Mouse (Mus musculus): Measurements from ENCODE around the gene A630095N17Rik. TPM values are rescaled to one million over a fixed set of nuclear protein-coding genes. Genes with fewer than 3 reads are reported as not detected.

The A630095N17Rik gene
- total RNA-seq (2021) = not detected
- long read RNA-seq, experiment 1 = 0 reads
- long read RNA-seq, experiment 2 = 0 reads

DNA sequence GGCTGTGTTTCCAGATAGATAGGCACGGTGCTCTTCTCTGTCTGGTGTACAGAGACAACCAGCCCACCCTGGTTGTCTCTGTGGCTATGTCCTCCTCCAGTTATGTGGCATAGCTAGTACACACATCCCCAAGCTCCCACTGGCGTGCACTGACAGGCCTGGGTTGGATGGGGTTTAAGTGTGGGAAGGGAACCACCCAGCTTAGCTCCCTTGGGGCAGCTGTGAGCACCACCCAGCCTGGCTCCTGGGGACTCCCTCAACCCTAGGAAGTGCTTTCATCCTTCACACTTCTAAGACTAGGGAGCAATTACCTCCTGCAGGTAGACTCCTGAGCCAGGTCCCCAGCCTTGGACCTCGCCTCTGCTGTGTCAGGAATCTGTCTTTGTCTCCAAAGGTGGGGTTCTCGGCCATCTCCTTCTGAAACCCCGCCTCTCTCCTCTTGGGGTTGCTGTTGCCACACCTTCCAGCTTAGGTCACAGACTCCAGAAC is at the start of gene A630095N17Rik:
TSS of gene A630095N17Rik (minus strand) at position 439 of the 489 bp plus-strand sequence.
- no peak for DNase-seq (ENCODE audit: low spot score)

DNA sequence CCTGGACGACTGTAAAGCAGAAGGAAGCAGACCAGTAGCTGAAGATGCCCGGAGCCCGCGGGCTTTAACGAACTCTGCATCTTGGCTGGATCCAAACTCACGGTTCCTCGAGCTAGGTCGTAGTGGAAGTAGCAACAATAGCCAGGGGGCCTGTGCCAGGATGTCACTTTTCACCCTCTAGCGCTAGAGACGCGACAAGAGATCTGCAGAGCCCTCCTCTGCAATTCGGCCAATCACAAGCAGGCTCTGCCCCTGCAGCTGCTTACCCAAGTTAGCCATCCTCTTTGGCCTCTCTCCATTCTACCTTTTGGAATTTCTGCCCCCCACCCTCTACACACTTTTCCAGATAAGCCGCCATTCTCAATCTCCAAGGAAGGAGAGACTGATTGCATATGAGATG is 46.3 kb upstream of the A630095N17Rik start, which contains the start of gene Resp18:
TSS of gene Resp18 (minus strand) at position 188 of the 400 bp plus-strand sequence.
- no peak for DNase-seq (ENCODE audit: low spot score)

DNA sequence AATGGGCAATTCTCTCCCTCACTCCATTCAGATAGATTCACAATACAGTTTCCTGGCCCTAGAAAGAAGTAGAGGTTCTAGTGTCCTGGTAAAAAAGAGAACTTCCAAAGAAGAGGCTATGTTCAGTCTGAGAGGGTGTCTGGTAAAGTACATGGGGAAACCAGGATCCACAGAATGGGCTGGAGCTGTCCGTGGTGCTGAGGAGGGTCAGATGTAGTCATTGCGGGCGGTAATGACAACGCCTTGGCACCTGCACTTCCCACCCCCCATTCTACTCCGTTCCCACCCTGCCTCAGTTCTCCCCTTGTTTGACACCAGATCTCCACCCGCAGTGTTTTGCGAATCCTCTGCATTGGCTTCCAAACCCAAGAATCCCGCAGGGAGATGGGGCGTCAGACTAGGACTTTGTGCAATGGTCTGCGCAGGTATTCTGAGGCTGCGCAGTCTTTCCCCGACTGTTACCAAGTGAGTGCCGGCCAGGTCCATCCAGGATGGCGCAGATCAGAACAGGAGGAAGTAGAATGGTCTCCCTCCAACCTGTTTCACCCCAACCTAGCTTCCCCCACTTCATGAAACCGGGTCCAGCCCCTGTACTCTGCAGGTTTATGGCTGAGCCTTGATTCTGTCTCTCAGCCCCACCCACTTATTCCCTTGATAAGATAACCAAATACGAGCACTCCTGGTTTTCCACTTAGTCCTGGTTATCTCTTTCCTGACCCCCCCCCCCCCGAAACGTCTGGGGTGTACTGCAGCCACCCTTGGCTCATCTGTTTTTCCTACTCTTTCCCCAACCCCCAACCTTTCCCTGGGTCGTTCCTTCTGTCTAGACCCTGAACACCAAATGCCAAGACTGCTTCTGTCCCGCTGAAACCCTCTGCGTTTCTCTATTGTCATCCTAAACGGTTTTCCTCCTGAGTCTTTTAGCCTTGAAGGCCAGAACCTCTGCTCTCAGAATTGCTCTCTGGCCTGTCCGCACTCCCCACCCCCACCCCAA is 45.6 kb upstream of the A630095N17Rik start:
- no peak for DNase-seq (ENCODE audit: low spot score)

DNA sequence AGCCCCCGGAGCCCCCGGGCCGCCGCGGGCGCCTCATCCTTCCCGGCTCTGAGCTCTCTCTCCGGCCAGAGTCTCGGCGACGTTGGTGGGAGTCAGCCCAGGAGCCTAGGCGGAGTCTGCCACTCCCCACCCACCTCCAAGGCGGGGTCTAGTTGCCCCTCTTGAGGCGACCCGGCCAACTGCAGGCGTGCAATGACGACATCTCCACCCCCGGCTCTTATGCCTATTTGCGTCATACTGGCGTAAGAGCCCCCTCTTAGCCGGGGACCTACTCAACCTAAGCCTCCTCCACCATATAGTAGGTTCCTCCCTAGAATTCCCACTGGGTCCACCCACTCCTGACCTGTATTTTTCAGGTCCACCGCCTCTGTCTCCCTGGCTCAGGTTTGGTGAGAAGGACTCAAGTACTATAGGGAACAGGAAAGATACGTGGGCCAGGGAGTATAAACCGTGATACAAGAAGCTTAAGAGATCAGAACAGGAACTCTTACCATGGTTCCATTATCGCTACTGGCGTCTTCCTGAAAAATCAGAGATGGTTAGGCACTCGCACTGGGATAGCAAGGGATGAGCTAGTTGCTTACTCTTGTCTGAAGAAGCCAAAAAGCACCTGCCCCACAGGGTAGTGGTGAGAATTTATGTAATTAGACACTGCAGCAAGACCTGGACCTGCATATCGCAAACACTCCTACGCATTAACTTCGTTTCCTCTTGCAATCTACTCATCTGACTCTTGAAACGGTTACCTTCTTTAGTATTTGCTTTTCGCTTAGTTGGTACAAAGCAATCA is 32.4 kb upstream of the A630095N17Rik start, which contains the start of gene Ptprn:
TSS of gene Ptprn (minus strand) at position 412 of the 790 bp plus-strand sequence.
- DNase-seq (ENCODE audit: low spot score) = no peak

DNA sequence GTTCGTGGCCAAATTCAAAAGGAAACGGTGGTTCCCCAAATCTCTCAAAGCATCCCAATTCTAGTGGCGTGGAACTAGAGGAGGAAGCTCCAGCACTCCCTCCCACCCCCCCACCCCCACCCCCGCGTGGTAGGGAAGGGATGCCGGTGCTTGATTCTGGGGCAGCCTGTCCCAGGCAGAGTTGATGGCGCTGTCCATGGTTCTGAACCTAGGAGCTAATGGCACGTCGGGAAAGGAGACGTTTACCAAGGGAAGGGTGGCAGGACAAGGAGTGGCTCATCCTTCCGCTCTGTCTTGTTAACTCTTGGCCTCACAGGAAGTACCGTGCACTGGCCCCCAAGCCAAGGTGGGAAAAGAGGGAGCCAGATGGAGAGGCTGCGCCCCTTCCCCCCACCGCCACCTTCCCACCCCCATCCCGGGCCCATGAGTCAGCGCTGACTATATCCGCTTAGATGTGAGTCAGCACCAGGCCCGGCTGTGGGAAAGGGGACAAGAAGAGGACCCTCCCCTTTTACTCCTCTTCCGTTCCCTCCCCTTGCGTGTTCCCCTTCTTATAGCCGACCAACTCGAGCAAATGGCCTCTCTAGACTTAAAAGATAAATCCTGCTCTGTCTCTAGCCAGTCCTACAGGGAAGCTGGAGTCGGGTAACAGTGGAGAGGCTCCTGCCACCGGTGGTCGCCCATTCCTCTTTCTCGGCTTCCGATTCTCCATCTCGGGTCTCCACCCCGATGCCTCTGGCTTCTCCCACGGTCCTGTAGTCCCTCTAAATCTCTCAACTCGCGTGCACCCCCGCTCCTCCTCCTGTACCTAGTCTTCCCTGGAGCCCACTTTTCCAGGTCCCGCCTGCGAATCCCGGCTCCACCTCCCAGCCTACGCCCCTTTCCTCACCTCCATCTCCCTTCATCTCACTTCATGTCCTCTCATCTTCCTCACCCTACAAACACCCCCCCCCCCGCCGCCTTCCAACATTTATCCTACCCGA is 31.4 kb upstream of the A630095N17Rik start:
- DNase-seq (ENCODE audit: low spot score) = peak; percentile 51

DNA sequence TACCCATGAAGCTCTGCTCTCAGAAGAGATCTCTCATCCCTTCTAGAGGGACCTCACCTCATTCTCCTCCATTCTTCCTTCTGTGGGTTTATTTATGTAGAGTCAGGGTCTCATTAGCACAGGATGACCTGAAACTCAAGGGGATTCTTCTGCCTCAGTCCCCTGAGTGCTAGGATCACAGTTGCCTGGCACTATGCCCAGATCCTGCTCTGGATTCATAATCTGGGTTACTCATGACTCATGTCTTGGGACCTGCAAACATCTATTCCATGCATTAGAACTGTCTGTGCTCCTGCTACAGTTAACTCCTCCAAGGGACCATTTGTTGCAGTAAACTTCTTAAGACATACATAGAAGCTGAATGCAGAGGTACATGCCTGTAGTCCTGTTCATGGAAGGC is 29.4 kb upstream of the A630095N17Rik start:
- DNase-seq (ENCODE audit: low spot score) = no peak

DNA sequence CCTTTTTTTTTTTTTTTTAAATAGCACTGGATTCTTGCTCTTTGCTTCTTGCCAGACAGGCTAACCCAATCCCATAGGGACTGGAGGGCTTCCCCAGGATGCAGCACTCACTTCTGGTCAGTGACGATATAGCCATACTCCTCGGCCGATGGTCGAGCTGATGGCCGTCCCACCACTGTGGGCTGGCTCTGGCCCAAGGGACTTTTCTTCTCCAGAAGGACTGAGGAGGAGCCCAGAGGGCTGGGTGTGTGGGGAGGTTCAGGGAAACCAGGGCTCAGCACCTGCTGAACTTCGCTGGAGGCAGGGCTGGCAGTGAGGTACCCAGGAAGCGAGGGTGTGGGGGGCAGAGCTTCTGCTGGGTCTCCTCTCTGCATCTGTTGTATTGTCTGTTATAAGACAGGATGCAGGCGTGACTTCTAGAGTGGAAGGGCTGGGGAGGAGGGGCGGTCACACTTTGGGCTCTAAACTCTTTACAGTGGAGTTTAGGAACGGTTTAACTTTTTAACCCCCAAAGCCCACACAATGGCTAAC is 23.7 kb upstream of the A630095N17Rik start:
- no peak for DNase-seq (ENCODE audit: low spot score)

DNA sequence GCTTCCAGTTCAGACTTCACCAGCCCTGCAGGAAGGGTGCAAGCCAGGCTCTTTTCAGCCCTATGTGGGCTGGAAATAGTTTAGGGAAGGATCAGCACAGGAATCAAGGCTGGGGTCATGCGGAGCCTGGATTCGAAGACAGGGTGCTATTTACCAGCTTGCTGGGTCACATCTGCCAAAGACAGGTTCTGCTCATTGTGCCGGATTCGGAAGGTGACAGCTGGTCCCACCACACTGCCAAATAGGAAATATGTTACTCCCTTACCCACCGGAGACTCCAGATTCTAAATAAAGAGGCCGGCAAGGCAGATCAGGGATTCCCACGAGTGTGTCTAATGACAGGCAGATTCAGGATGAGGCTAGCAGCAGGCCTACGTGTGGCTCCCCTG is 22.7 kb upstream of the A630095N17Rik start:
- no peak for DNase-seq (ENCODE audit: low spot score)

DNA sequence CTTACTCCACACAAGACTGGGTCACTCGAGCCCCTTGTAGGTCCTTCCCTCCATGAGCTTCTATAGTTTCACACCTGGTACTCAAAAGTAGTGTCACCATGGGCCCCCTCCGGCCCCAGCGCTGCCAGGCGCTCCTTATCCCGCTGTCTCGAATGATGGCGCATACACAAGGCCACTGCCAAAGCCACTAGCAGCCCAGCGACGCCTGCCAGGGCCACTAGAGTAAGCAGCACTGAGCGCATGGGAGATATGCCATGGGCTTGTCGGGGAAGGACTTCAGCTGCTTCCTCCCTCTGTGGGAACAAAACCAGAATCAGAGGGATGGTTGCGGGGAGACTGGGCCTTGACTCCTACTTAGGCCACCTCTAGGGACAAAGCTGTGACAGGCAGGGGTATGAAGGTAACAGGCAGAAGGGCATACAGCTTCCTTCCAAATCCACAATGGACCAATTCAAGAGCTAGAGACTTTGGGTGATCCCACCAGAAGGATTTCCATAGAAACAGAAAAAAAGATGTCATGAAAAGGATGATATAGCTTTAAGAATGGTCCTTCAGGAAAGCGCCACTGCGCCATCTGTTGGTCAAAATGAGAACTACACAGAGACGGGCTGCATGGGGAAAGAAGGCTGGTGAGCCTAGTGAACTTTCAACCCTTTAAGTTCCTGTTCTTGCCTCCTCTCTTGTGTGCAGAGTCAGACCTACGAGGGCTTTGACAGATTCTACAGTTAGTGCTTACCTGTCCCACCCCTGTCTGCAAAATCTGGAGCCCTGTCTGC is 22.1 kb upstream of the A630095N17Rik start:
- DNase-seq (ENCODE audit: low spot score) = peak; percentile 84

DNA sequence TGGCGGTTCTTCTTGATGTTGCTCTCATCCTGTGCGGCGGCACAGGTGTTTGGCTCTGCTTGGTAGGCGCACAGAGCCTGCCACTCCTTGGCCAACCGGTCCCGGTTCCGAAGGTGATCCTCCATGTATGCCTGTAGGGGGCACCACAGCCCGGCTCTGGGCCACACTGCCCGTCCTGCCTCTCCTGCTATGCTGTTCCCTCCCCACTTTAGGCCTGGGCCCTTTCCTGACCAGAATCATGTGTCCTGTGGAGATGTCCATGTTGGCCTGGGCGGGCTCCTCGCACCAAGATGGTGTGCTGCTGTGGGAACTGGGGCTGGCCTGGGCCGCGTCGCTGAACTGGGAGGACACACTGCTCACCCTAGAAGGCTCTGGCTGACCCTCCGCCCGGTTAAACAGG is 21.1 kb upstream of the A630095N17Rik start:
- no peak for DNase-seq (ENCODE audit: low spot score)

DNA sequence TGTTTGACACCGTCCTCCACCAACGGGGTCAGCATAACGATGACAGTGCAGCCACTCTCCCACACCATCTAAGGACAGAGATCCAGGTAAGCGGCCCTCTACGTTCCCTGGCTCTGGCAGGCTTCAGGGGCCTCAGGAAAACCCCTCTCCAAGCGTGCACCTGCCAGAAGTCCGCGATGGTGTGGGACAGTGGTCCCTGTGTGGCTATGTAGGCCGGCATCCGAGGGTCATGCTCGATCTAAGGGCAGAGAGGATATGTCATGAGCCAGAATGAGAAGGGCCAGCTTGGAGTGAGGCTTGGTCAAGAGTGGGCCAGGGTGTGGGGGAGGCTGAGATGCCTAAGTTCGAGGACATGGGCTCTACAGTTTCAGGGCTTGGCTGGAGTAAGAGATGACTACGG is 20.4 kb upstream of the A630095N17Rik start:
- DNase-seq (ENCODE audit: low spot score) = no peak

DNA sequence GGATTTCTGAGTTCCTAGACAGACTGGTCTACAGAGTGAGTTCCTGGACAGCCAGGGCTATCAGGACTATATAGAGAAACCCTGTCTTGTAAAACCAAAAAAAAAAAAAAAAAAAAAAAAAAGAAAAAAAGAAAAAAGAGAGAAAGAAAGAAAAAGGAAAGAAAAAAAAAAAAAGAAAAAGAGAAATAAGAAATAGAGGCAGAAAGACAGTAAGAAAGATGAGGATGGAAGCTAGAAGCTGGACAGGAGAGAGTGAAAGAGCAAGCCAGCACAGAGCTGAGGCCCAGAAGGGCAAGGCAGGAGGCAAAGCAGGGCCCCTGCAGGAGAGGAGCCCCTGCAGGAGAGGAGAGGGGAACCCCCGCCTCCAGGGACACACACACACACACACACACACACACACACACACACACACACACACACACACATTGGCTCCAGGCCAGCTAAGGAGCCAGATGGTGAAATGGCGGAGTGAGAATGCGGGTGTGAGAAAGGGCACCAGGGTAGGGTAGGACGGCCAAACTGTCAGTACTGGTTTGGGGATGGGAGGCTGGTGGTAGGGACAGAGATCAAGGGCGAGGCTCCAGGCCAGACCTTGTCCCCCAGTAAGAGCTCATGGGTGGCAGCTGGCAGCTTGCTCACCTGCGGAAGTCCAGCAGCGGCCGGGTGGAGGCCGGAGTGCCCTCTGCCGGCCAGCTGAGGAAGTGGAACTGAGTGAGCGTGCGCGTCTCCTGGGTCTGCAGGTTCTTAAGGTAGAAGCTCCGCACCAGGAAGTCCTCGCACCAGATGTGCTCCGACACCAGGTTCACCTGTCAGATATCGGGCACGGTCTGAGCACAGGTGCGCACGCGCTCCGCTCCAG is 19.4 kb upstream of the A630095N17Rik start:
- DNase-seq (ENCODE audit: low spot score) = peak; percentile 74

DNA sequence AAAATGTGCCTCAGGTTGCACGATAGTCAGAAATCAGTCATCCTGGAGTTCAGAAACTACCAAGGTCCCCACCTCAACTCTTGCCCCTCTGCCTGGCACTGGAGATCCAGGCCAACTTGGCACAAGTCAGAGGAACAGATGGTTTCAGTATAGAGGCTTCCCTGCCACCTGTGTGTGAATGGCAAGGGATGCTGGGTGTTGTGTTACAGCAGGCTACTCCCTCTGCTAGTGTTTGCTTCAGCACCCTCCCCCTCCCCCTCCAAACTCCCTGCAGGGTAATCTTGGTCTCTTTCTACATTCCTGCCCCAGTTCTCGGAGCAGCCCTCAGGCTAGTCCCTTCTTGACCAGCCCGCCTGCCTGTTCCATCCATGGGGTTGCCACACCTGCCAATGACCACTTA is 18.6 kb upstream of the A630095N17Rik start:
- no peak for DNase-seq (ENCODE audit: low spot score)

DNA sequence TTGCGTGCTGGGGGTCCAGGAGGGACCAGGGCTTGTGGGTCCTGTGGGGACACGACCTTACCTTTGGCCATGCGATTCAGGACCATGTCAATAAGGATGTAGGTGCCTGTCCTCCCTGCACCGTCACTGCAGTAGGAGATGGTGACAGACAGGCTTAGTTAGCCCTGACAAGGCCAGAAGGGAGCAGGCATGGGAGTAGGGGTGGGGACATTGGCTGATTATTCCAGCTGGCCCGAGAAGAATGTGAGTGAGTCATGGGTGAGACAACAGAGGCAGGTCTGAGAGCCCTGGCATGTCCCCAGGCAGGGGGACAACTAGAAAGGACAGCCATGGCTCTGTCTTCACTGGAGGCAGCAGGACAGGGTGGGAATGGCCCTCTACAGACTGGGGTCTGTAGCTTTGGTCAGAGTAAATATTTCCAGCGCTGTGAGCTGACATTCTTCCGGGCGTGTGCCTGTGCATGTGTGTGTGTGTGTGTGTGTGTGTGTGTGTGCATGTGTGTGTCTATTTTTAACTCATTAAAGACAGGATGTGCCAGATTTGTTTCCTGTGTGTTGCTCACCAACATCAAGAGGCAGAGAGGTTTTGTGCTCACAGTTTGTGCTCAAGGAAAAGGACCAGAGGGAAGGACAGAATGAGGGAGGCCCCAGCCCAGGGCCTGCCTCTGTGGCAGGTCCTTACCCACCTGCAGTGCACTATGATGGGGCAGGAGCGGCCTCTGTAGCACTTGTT is 16.3 kb upstream of the A630095N17Rik start:
- DNase-seq (ENCODE audit: low spot score) = peak; percentile 56

DNA sequence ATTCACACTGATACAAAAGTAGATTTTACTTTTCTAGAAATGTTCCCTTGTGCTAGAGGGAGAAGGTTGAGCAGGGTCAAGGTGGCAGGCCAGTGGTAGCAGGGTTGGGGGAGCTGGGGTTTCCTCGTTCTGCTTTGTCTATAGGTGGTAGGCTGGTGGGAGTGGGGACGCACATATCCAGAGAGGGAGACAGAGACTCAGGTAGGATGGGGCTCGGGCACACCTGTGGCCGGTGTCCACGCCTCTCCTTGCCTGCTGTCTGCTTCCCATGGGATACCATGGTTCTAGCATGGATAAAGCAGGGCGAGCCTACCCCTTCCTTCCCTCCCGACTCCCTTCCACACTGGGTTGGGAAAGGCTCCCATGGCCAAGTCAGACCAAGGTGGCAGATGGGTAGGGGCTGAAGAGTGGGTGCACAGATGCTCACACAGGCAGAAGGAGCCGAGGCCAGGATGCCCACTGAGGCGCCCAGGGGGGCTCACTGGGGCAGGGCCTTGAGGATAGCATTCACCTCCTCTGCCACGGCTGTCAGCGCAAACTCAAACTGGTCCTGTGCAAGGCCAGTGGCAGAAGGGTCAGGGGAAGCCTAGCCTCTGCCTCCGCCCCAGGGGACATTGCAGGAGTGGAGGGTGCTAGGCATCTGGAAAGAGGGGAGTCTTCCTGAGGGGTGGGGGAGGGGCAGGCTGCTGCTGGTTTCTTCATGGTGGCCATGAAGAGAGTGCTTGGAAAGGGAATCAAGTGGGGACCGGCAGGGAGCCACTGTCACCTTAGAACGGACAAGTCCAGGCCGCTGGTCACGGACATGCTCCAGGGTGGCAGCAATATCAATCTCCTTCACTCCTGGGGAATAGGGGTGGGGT is 15.4 kb upstream of the A630095N17Rik start:
- no peak for DNase-seq (ENCODE audit: low spot score)

DNA sequence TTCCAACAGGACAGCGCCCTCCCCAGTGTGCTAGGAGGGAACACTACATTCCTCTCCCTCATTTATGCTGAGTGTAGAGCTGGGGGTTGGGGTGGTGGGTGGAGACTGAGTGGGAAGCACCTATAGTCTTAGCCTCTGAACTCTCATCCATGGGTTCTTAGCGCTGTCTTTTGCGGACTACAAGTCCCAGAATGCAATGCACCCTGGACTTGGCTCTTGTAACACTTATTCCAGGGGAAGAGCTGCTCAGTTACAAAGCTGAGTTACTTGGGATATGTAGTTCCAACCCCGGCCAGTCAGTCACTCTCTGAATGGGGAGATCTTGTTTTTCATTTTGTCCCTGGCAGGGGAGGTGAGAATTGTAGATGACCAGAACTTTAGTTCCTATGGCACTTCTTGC is 12.9 kb upstream of the A630095N17Rik start:
- peak; percentile 66 for DNase-seq (ENCODE audit: low spot score)
